Mouse (Mus musculus) testis, adult 2 months (tissue): ENCODE measurements around the gene Psmd8.

ENCODE experiments used
- CTCF ChIP-seq: fragments of 200-500 bp; IDR thresholded peaks from 2 replicates; pipeline ENCODE4 v1.5.1; 2012; ENCODE audit warnings: low read depth, mild to moderate bottlenecking, inconsistent platforms, low read length, moderate library complexity; ENCODE audit not compliant: control insufficient read depth, insufficient read depth, insufficient replicate concordance
- POLR2A ChIP-seq: fragments of 200-500 bp; IDR thresholded peaks from 2 replicates; pipeline ENCODE4 v1.6.1; 2012; ENCODE audit warnings: low read depth, mild to moderate bottlenecking, inconsistent platforms, low read length, moderate library complexity; ENCODE audit not compliant: control insufficient read depth

DNA sequence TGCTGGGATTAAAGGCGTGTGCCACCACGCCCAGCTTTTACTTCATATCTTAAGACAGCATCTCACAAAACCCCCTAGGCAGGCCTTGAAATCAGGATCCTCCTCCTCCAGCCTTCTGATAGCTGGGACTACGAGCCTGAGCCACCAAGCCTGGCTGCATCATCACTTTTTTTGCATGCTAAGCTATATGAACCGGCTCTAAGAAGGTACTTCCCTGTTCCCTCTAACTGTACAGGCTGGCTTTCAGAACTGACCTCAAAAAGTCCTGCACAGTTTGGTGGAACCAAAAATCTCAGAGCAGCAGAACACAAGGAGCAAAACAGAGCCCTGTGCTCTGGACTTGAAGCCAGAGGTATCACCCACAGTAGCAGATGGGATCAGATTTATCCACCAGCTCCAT, 47.7 kb upstream of the Psmd8 start:
- no peak for TF ChIP-seq CTCF
- no peak for TF ChIP-seq POLR2A
